Mouse (Mus musculus) thymus, postnatal 0 days (tissue): ENCODE results near the gene Zfp472. TPM values are rescaled to one million over a fixed set of nuclear protein-coding genes. Genes with fewer than 3 reads are reported as not detected.
A peak's percentile ranks its signal among the peaks of the same experiment; 100 is the strongest.

ENCODE experiments used
- DNase-seq: peaks from one replicate; pipeline ENCODE4 v3.0.0-alpha.2; 2015; ENCODE audit warnings: low spot score
- polyA plus RNA-seq: library from polyadenylated mRNA; unstranded; fragments of >200 nt; fragmentation: Nextera tagmentation; extraction: Ambion mirVana; gene quantifications from 2 replicates; pipeline ENCODE4 v1.2.1, GENCODE M21; 2015

Gene Zfp472
- 19.5 and 20.6 TPM in 2 replicates for polyA plus RNA-seq

- DNase-seq: peak; percentile 94
These were observed at the start of gene Zfp472 for GRCm38 (mm10) chr17:32965623-32966290. Zfp472 (plus strand) TSS chr17:32965814.

GRCm38 (mm10) chr17:32916075-32916474 lies 49.5 kb upstream of the Zfp472 start:
- DNase-seq: no peak

- DNase-seq: no peak
These were observed 48.5 kb upstream of the Zfp472 start, which contains the start of gene Cyp4f14 for GRCm38 (mm10) chr17:32917131-32917530. Cyp4f14 (minus strand) TSS chr17:32917342.

GRCm38 (mm10) chr17:32919123-32919522 lies 46.5 kb upstream of the Zfp472 start:
- DNase-seq: no peak

- DNase-seq: no peak
These were observed 41.9 kb upstream of the Zfp472 start for GRCm38 (mm10) chr17:32923681-32924080.

GRCm38 (mm10) chr17:32924658-32925312 lies 40.8 kb upstream of the Zfp472 start:
- DNase-seq: peak; percentile 88

GRCm38 (mm10) chr17:32927803-32928202 lies 37.8 kb upstream of the Zfp472 start:
- no peak for DNase-seq

- DNase-seq: no peak
These were observed 25.8 kb upstream of the Zfp472 start for GRCm38 (mm10) chr17:32939831-32940230.

GRCm38 (mm10) chr17:32943661-32944060 lies 22.0 kb upstream of the Zfp472 start:
- DNase-seq: no peak

- peak; percentile 54 for DNase-seq
These were observed 21.1 kb upstream of the Zfp472 start for GRCm38 (mm10) chr17:32944402-32945035.

- DNase-seq: no peak
These were observed 18.9 kb upstream of the Zfp472 start for GRCm38 (mm10) chr17:32946716-32947115.

- peak; percentile 89 for DNase-seq
These were observed 18.2 kb upstream of the Zfp472 start, which contains the start of gene Cyp4f13 for GRCm38 (mm10) chr17:32947215-32947914. Cyp4f13 (minus strand) TSS chr17:32947402.

GRCm38 (mm10) chr17:32950136-32950535 lies 15.5 kb upstream of the Zfp472 start:
- DNase-seq: no peak

GRCm38 (mm10) chr17:32951006-32951405 lies 14.6 kb upstream of the Zfp472 start:
- no peak for DNase-seq

- DNase-seq: peak; percentile 72
These were observed 14.2 kb upstream of the Zfp472 start for GRCm38 (mm10) chr17:32951441-32951840.

- no peak for DNase-seq
These were observed 376 bp upstream of the Zfp472 start for GRCm38 (mm10) chr17:32965253-32965622.

- DNase-seq: no peak
These were observed 15.7 kb downstream of the Zfp472 start for GRCm38 (mm10) chr17:32981361-32981760.

- DNase-seq: no peak
These were observed 20.7 kb downstream of the Zfp472 start for GRCm38 (mm10) chr17:32986301-32986700.

- DNase-seq: peak; percentile 33
These were observed 26.5 kb downstream of the Zfp472 start for GRCm38 (mm10) chr17:32991965-32992698.

- peak; percentile 91 for DNase-seq
These were observed 27.3 kb downstream of the Zfp472 start, which contains the start of gene Zfp952 for GRCm38 (mm10) chr17:32992699-32993474. Zfp952 (plus strand) TSS chr17:32993129.
